Mouse (Mus musculus) hindbrain, embryonic 10.5 days (tissue): ENCODE measurements around the gene Rpl13a. TPM values are rescaled to one million over a fixed set of nuclear protein-coding genes. Genes with fewer than 3 reads are reported as not detected.
"Not testable (repeated sequence)": the region's sequence is repeated elsewhere in the genome, so short reads cannot be mapped to it uniquely, and the experiment has no call there.

ENCODE experiments used
- DNase-seq: peaks from one replicate; pipeline ENCODE4 v3.0.0-alpha.2; 2017; ENCODE audit warnings: low spot score
- H3K27ac ChIP-seq: fragments of 300-500 bp; sonication (generic); 2 replicates; pipeline ENCODE4 v1.5.1; 2016; ENCODE audit warnings: mild to moderate bottlenecking, moderate library complexity
- H3K27me3 ChIP-seq: fragments of 300-500 bp; sonication (generic); 2 replicates; pipeline ENCODE4 v1.6.1; 2016; ENCODE audit warnings: mild to moderate bottlenecking; ENCODE audit not compliant: poor library complexity, insufficient read depth, severe bottlenecking
- H3K36me3 ChIP-seq: fragments of 300-500 bp; sonication (generic); 2 replicates; pipeline ENCODE4 v1.6.1; 2016; ENCODE audit warnings: mild to moderate bottlenecking, moderate library complexity
- H3K4me1 ChIP-seq: fragments of 300-500 bp; sonication (generic); replicated peaks from 2 replicates; pipeline ENCODE4 v1.6.1; 2016; ENCODE audit warnings: mild to moderate bottlenecking
- H3K4me3 ChIP-seq: fragments of 300-500 bp; sonication (generic); 2 replicates; pipeline ENCODE4 v1.5.1; 2016; ENCODE audit warnings: mild to moderate bottlenecking, moderate library complexity
- H3K9me3 ChIP-seq: fragments of 300-500 bp; sonication (generic); 2 replicates; pipeline ENCODE4 v1.6.1; 2016; ENCODE audit warnings: mild to moderate bottlenecking, moderate library complexity
- WGBS: fragments of 180-500 bp; shearing (Covaris S2); methylation state at CpG from one replicate; pipeline ENCODE4 v1.1.7; 2016; 5-methylcytosine and 5-hydroxymethylcytosine counted together
- polyA plus RNA-seq: library from polyadenylated mRNA; unstranded; fragments of >200 nt; fragmentation: Nextera tagmentation; extraction: Ambion mirVana; gene quantifications from 2 replicates; pipeline ENCODE4 v1.2.1, GENCODE M21; 2016

Gene Rpl13a
- polyA plus RNA-seq, 1 experiment from 2014 or later, result 1,174 TPM

GRCm38 (mm10) chr7:45100046-45100445 is 28.5 kb downstream of the Rpl13a start:
- H3K36me3 ChIP-seq, result no peaks in the 10 kb centered on the region
- no peak for DNase-seq
- H3K27ac ChIP-seq, result no peak overlapping the region
- no peaks in the 10 kb centered on the region for H3K27me3 ChIP-seq
- no peaks in the 10 kb centered on the region for H3K9me3 ChIP-seq
- peaks cover 20% of the 10 kb centered on the region for H3K4me1 ChIP-seq
- no peak overlapping the region for H3K4me3 ChIP-seq
- WGBS, result 95% methylated on average over 6 of the region's 6 CpGs

GRCm38 (mm10) chr7:45098541-45099240 is 29.9 kb downstream of the Rpl13a start:
- H3K27ac ChIP-seq, result no peak overlapping the region
- H3K27me3 ChIP-seq, result no peaks in the 10 kb centered on the region
- DNase-seq, result no peak
- no peak overlapping the region for H3K4me3 ChIP-seq
- H3K36me3 ChIP-seq, result no peaks in the 10 kb centered on the region
- H3K4me1 ChIP-seq, result peaks cover 14% of the 10 kb centered on the region
- WGBS, result 88% methylated on average over 8 of the region's 8 CpGs
- H3K9me3 ChIP-seq, result no peaks in the 10 kb centered on the region

- Histone ChIP-seq H3K27me3 (no peaks in the 10 kb centered on the region), H3K4me3 (no peak overlapping the region), H3K4me1 (peaks cover 15% of the 10 kb centered on the region), H3K27ac (no peak overlapping the region), H3K36me3 (no peaks in the 10 kb centered on the region), H3K9me3 (no peaks in the 10 kb centered on the region)
- 72% methylated on average over 6 of the region's 6 CpGs for WGBS
- no peak for DNase-seq
Measured at GRCm38 (mm10) chr7:45097479-45097878, 31.1 kb downstream of the Rpl13a start.

GRCm38 (mm10) chr7:45095965-45096364 is 32.6 kb downstream of the Rpl13a start:
- peaks cover 27% of the 10 kb centered on the region for H3K4me1 ChIP-seq
- H3K27ac ChIP-seq, DNase-seq, H3K27me3 ChIP-seq, H3K36me3 ChIP-seq, H3K4me3 ChIP-seq, H3K9me3 ChIP-seq: not testable (repeated sequence)
- 93% methylated on average over 14 of the region's 14 CpGs for WGBS

GRCm38 (mm10) chr7:45095367-45095766 is 33.2 kb downstream of the Rpl13a start:
- Histone ChIP-seq H3K4me1 (peaks cover 33% of the 10 kb centered on the region), H3K9me3 (no peaks in the 10 kb centered on the region), H3K27ac (0 out of 2 replicates have a peak overlapping the region, but pooled peaks have one; percentile 29), H3K27me3 (peaks cover 11% of the 10 kb centered on the region), H3K4me3 (no peak overlapping the region), H3K36me3 (no peaks in the 10 kb centered on the region)
- 86% methylated on average over 6 of the region's 6 CpGs for WGBS
- no peak for DNase-seq

GRCm38 (mm10) chr7:45094121-45094520 is 34.4 kb downstream of the Rpl13a start:
- no peak overlapping the region for H3K27ac ChIP-seq
- peaks cover 11% of the 10 kb centered on the region for H3K27me3 ChIP-seq
- no peaks in the 10 kb centered on the region for H3K36me3 ChIP-seq
- H3K4me1 ChIP-seq, result peaks cover 33% of the 10 kb centered on the region
- DNase-seq, result no peak
- H3K4me3 ChIP-seq, result no peak overlapping the region
- no peaks in the 10 kb centered on the region for H3K9me3 ChIP-seq
- 54% methylated on average over 7 of the region's 7 CpGs for WGBS

GRCm38 (mm10) chr7:45093516-45093905 is 35.0 kb downstream of the Rpl13a start:
- H3K9me3 ChIP-seq, result no peaks in the 10 kb centered on the region
- 37% methylated on average over 18 of the region's 18 CpGs for WGBS
- H3K27me3 ChIP-seq, result peaks cover 11% of the 10 kb centered on the region
- H3K4me1 ChIP-seq, result peaks cover 33% of the 10 kb centered on the region
- peaks cover 1% of the 10 kb centered on the region for H3K36me3 ChIP-seq
- H3K4me3 ChIP-seq, result peak overlapping the region; percentile 16; the same call in 1 of the 2 replicates
- peak; percentile 33 for DNase-seq
- peak overlapping the region; percentile 72 for H3K27ac ChIP-seq

- H3K9me3 ChIP-seq, result no peaks in the 10 kb centered on the region
- H3K36me3 ChIP-seq, result peaks cover 7% of the 10 kb centered on the region
- peaks cover 33% of the 10 kb centered on the region for H3K4me1 ChIP-seq
- peaks cover 11% of the 10 kb centered on the region for H3K27me3 ChIP-seq
- H3K27ac ChIP-seq, result peak overlapping the region; percentile 72
- peak; percentile 25 for DNase-seq
- peak overlapping the region; percentile 16; the same call in 1 of the 2 replicates for H3K4me3 ChIP-seq
- WGBS, result 59% methylated on average over 12 of the region's 12 CpGs
Measured at GRCm38 (mm10) chr7:45092828-45093515, 35.6 kb downstream of the Rpl13a start.

GRCm38 (mm10) chr7:45092048-45092447 is 36.5 kb downstream of the Rpl13a start, which contains the start of gene Rcn3:
Gene Rcn3, minus strand, starts transcription at chr7:45092221.
- Histone ChIP-seq H3K4me3 (peak within 1 kb of the TSS; percentile 66), H3K36me3 (peaks cover 16% of the 10 kb centered on the region), H3K4me1 (peaks cover 33% of the 10 kb centered on the region), H3K27me3 (peaks cover 11% of the 10 kb centered on the region), H3K27ac (peak within 1 kb of the TSS; percentile 87), H3K9me3 (no peaks in the 10 kb centered on the region)
- WGBS, result under 1% methylated on average over 16 of the region's 16 CpGs
- peak; percentile 94 for DNase-seq

- Histone ChIP-seq H3K36me3 (peaks cover 23% of the 10 kb centered on the region), H3K4me3 (peak overlapping the region; percentile 66), H3K9me3 (no peaks in the 10 kb centered on the region), H3K27ac (peak overlapping the region; percentile 87), H3K4me1 (peaks cover 33% of the 10 kb centered on the region), H3K27me3 (peaks cover 11% of the 10 kb centered on the region)
- peak; percentile 23 for DNase-seq
- WGBS, result 13% methylated on average over 35 of the region's 35 CpGs
Measured at GRCm38 (mm10) chr7:45091001-45091990, 37.3 kb downstream of the Rpl13a start.

- WGBS, result 83% methylated on average over 13 of the region's 13 CpGs
- peak overlapping the region; percentile 66; the same call in 1 of the 2 replicates for H3K4me3 ChIP-seq
- peaks cover 31% of the 10 kb centered on the region for H3K36me3 ChIP-seq
- H3K9me3 ChIP-seq, result peaks cover 4% of the 10 kb centered on the region; the same call in 1 of the 2 replicates
- no peak for DNase-seq
- no peak overlapping the region for H3K27ac ChIP-seq
- peaks cover 33% of the 10 kb centered on the region for H3K4me1 ChIP-seq
- H3K27me3 ChIP-seq, result peaks cover 11% of the 10 kb centered on the region
Measured at GRCm38 (mm10) chr7:45090251-45090977, 38.1 kb downstream of the Rpl13a start.

- DNase-seq, result no peak
- Histone ChIP-seq H3K27ac (no peak overlapping the region), H3K4me1 (peaks cover 28% of the 10 kb centered on the region), H3K4me3 (no peak overlapping the region), H3K27me3 (peaks cover 11% of the 10 kb centered on the region), H3K36me3 (peaks cover 48% of the 10 kb centered on the region), H3K9me3 (peaks cover 4% of the 10 kb centered on the region; the same call in 1 of the 2 replicates)
- 92% methylated on average over 17 of the region's 17 CpGs for WGBS
Measured at GRCm38 (mm10) chr7:45088597-45088996, 40.0 kb downstream of the Rpl13a start.
